Mouse (Mus musculus) thymus, postnatal 10 days (tissue): ENCODE measurements around the gene Stap2.

Experiments
- DNase-seq, 2 experiments: peaks; one replicate each; pipeline ENCODE4 v3.0.0; 2021; ENCODE audit warnings: low spot score in 2 of 2

Stap2 gene

DNA sequence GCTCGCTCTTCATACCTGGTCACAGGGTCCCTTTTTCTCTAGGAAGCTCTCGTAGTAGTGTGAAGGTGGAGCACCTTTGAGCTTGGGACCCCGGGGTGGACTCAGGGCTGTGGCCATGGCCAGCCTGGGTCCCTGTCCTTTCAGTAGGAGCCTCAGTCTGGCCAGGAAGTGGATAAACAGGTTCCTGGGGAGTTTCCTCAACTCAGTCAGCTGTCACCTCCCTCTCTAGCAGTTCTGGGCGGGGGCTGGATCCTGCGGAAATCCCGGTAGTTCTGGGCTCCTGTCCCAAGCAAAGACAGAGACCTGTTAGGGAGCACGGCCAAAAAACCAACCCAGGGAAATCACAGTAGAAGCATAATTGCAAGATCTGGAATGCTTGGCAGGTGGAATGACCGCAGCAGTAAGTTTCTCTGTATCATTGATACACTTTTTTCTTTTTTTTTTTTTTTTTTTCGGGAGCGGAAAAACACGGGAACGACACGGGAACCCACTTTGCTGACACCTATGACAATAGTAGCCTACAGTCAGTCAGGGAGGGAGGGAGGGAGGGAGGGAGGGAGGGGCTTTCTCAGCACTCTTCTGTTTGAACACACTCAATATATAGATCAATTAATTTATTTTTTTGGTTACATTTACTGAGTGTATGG, at the start of gene Stap2, which contains the start of gene Mpnd:
Gene Stap2, minus strand, starts transcription at position 170 of the 647 bp plus-strand sequence.
Gene Mpnd, plus strand, starts transcription at position 297 of the 647 bp plus-strand sequence.
- peak in 1 of 2 experiments; percentile 49 for DNase-seq

- no peak for DNase-seq
Measured at GRCm38 (mm10) chr17:56054938-56055337, 49.6 kb upstream of the Stap2 start.

DNA sequence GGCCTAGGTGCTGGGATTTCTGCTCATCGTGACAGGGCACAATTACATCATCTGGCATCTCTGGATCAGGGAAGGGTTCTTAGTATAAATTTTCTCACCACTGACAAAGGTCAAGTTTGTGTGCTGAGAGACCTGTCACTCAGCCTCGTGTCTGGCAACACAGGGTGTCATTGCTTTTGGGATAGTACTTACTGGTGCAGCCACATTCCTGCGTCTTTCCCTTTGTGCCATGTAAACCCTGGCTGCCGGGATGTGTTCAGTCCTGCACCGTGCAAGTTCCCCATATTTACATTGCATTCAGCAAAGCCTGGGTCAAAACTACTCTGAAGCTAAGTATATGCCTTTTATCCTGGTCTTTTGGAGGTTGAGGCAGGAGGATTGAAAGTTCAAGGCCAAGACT, 46.0 kb upstream of the Stap2 start:
- no peak for DNase-seq

DNA sequence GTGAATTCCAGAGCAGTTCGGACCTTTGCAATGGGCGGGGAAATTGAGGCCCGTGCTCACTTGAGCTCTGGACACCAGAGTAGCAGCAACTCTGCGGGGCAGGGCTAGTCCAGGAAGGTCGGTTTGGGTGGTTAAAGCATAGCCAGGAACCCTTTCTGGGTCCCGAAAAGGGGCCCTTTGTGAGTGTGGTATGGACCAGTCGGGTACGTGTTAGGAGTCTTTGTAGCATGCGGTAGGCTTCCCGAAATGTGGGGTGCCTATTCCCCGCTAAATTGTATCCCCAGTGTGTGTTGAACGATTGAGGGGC, 35.4 kb upstream of the Stap2 start:
- DNase-seq = no peak

- DNase-seq = peak; percentile 92 to 95
Measured at GRCm38 (mm10) chr17:56040030-56040856, 34.9 kb upstream of the Stap2 start, which contains the start of gene Chaf1a. Gene Chaf1a, plus strand, starts transcription at chr17:56040439.

- DNase-seq = no peak
Measured at GRCm38 (mm10) chr17:56039345-56039744, 34.0 kb upstream of the Stap2 start.

DNA sequence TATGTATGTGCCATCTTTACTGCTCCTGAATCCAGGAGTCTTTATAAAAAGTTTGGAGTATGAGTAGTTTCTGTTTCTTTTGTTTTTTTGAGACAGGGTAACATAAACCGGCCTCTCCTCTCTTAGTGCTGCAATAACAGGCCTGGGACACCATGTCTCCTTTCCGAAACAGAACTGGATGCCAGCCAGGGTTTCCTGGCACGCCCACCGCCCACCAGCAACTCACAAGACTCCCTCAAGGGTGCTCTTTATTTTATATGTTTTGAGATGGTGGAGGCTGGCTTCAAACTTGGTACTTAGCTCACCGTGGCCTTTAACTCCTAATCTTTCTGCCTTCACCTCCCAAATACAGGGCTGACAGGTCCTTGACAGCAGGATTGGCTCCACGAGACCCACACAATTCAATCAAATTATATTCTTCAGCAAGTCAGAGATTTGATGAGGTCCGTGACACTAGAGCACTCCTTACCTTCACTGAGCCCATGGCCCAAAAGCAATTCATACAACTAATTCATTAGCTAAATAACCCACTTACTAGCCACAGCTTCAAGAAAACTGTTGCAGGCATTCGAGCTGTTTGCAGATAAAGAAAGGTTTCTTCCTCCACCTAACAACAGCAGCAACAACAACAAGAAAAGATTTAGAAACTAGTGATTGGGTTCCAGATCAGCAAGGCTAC, 33.3 kb upstream of the Stap2 start:
- no peak for DNase-seq

DNA sequence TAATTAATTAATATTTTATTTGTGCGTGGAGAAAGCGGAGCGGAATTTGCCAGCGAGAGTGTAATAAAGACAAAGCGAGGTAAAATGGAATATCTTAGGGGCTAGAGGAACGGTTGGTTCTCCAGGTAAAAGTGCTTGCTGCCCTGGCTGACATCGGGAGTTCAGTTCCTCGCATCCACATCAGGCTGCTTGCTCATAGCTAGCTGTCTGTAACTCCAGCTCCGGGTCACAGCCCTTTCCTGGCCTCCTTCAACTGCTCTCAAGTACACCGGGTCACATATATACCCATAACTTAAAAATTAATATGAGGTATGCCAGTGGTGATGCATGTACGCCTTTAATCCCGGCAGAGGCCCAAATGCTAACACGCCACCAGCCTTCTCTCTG, 31.5 kb upstream of the Stap2 start:
- no peak for DNase-seq

GRCm38 (mm10) chr17:56036176-56036900, 31.0 kb upstream of the Stap2 start, which contains the start of gene Sh3gl1:
Gene Sh3gl1, minus strand, starts transcription at chr17:56036635.
- peak; percentile 99 to 100 for DNase-seq

DNA sequence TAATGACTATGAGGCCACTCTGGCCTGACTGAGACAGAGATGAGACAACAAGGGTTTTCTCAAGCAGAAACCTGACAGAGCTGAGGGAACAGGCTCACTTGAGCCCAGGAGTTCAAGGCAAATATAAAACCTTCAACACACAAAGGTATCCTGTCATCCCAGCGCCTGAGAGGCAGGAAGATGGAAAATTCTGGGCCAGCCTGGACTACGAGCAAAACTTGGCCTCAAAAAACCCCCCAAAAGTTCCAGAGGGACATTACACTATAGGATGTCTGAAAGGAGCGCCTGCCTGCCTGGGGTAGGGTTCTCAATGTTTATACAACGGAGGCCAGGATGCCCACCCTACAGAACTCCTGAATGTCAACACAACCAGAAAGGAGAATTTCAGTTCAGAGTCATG, 29.8 kb upstream of the Stap2 start:
- no peak for DNase-seq

- no peak for DNase-seq
Measured at GRCm38 (mm10) chr17:56034726-56035100, 29.3 kb upstream of the Stap2 start.

- DNase-seq = no peak
Measured at GRCm38 (mm10) chr17:56034040-56034725, 28.8 kb upstream of the Stap2 start.

GRCm38 (mm10) chr17:56032831-56033230, 27.4 kb upstream of the Stap2 start:
- DNase-seq = peak in 1 of 2 experiments; percentile 56

GRCm38 (mm10) chr17:56032127-56032733, 26.8 kb upstream of the Stap2 start:
- no peak for DNase-seq

DNA sequence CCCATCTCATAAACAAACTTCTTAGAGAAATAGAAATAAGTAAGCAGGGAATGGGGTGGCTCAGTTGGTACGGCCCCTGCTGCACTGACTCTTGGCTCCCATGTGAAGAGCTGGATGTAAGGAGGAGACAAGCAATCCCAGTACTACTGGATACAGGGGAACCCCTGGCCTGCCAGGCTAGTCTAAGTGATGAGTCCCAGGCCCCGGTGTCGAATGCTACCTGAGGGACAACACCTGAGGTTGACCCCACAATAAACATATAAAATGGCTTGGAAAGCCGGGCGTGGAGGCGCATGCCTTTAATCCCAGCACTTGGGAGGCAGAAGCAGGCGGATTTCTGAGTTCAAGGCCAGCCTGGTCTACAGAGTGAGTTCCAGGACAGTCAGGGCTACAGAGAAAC, 26.0 kb upstream of the Stap2 start:
- no peak for DNase-seq

- DNase-seq = peak in 1 of 2 experiments; percentile 35
Measured at GRCm38 (mm10) chr17:56030919-56031318, 25.5 kb upstream of the Stap2 start.

DNA sequence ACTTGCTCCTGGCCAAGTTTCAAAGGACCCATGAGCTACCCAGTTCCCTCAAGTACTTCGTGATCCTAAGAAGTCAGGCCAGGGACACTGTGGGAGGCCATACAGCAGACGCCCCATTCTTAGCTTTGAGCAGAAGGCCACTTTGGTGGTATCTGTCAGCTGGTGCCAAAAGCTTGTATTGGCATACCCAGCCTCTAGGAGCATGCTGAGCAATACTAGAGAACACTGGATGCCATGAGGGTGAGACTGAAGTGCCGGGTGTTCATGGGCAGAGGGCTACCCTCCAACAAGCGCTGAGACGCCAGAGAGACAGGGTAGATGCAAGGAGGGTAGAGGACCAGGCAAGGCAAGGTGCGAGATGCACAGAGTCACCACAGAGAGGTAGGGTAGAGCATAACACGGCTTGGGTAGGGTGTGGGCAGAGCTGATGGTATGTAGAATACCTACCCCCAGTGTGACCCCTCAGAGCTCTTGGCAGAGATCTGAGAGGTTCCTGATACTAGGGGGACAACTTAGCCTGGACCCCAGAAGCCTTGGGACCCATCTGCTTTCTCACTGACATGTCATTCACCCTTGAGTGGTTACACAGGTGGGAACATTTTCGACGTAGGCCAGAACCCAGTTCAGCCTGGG, 25.0 kb upstream of the Stap2 start:
- DNase-seq = no peak

GRCm38 (mm10) chr17:56027801-56028441, 22.5 kb upstream of the Stap2 start:
- DNase-seq = no peak

DNA sequence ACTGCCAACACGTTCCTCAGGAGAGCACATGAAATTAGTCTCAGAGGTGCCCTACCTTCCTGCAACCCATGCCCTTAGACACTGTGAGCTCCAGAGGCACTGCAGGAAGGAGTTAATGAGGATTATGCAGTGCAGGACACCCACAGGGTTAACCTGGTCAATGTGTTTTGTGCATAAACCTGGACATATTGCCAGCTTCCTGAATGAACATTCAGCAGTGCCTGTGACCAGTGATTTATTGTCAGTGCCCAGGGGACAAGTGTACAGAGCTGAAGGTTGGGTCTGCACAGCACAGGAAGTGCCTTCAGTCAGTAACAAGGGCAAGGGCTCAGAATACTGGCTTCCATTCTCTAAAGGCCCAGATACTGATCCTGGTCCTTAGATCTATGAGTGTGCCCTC, 21.5 kb upstream of the Stap2 start:
- no peak for DNase-seq

DNA sequence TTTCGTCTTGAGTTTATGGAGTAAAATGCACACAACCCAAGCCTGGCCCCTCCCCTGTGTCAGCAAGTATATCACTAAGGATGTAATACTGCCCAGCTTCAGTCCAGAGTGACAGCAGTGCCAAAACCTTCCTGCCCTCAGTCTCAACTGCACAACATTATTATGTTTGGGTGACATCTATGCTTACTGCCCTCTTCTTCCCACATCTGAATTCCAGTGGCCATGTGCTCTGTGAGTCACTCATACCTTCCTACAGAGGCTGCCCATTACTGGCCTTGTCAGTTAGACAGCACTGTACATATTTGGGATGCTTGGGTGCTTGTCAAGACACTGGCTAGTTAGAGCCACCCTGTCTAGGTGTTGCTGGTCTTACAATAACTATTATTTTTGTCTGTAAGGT, 20.9 kb upstream of the Stap2 start:
- no peak for DNase-seq
